Comparison of ENCODE assay signal across 9 mouse cellular contexts in genomic region chr15:101479666-101480060, GRCm38 (mm10). TPM values are rescaled to one million over a fixed set of nuclear protein-coding genes. Genes with fewer than 3 reads are reported as not detected.
DNase-seq lines count a peak whose midpoint lies in the region; ATAC-seq and TF ChIP-seq lines count a peak whose summit lies in the region.
"Had no signal": no experiment of that assay in that cellular context is flagged by ENCODE, and none has a peak within 500 bp of the region (broad histone marks: within the 10 kb centered on the region; RNA-seq: fewer than 3 reads in every experiment).

No protein-coding gene starts in this region.

- 34% methylated on average over 11 of the region's 11 CpGs for WGBS in forebrain, embryonic 11.5 days
- 37% methylated on average over 11 of the region's 11 CpGs for WGBS in limb, embryonic 11.5 days
- 23% methylated on average over 11 of the region's 11 CpGs for WGBS in olfactory bulb, adult 2 months

- no peak overlapping the region for H3K27ac ChIP-seq in left cerebral cortex, adult 2 months
- no peak overlapping the region for H3K27ac ChIP-seq in forebrain, embryonic 11.5 days (ENCODE audit: low read depth, low read length)
- H3K27ac ChIP-seq in limb, embryonic 11.5 days (replicated peaks; ENCODE audit: low read depth, low read length) = no peak overlapping the region
- H3K27ac ChIP-seq in olfactory bulb, adult 2 months (ENCODE audit: insufficient read depth, low read depth, low read length) = no peak overlapping the region

- H3K4me1 ChIP-seq in forebrain, embryonic 11.5 days (replicated peaks; ENCODE audit: control insufficient read depth, insufficient read depth, low read length) = no peaks in the 10 kb centered on the region; the same call in 1 of the 2 replicates
- 0 out of 2 replicates have a peak, but pooled peaks cover 4% of the 10 kb centered on the region for H3K4me1 ChIP-seq in limb, embryonic 11.5 days (ENCODE audit: control insufficient read depth, insufficient read depth, low read length)
- peaks cover 10% of the 10 kb centered on the region for H3K4me1 ChIP-seq in olfactory bulb, adult 2 months (ENCODE audit: control insufficient read depth, insufficient read depth, low read length)

- peak overlapping the region; percentile 35; the same call in 1 of the 2 replicates for H3K4me3 ChIP-seq in left cerebral cortex, adult 2 months
- H3K4me3 ChIP-seq in forebrain, embryonic 11.5 days (ENCODE audit: low read depth, low read length) = peak overlapping the region; percentile 12; the same call in 1 of the 2 replicates
- H3K4me3 ChIP-seq in limb, embryonic 11.5 days (ENCODE audit: low read depth, low read length) = 0 out of 2 replicates have a peak overlapping the region, but pooled peaks have one; percentile 16
- peak overlapping the region; percentile 15; the same call in 1 of the 2 replicates for H3K4me3 ChIP-seq in olfactory bulb, adult 2 months (ENCODE audit: insufficient read depth, low read depth, low read length)

- no peaks in the 10 kb centered on the region for H3K36me3 ChIP-seq in forebrain, embryonic 11.5 days (ENCODE audit: control insufficient read depth, insufficient read depth, low read length)
- H3K36me3 ChIP-seq in limb, embryonic 11.5 days (ENCODE audit: control insufficient read depth, insufficient read depth, low read length) = no peaks in the 10 kb centered on the region

- DNase-seq in left cerebral cortex, adult 2 months (ENCODE audit: extremely low spot score in 1 of 2, low spot score in 2 of 2) = no peak
- DNase-seq in left cerebral cortex, adult 11 months (ENCODE audit: low spot score) = no peak
- DNase-seq in forebrain, embryonic 11.5 days (ENCODE audit: low spot score) = peak; percentile 54
- no peak for DNase-seq in limb, embryonic 11.5 days (ENCODE audit: low spot score)
- no peak for DNase-seq in cerebellum, adult 18-20 months
- DNase-seq in right cerebral cortex, postnatal 36 days (ENCODE audit: low spot score in 2 of 2) = no peak
- no peak for DNase-seq in gastrocnemius, postnatal 10 days

- TF ChIP-seq POLR2A in olfactory bulb, adult 2 months (IDR thresholded peaks at IDR 0.05; ENCODE audit: insufficient read depth, low read depth, low read length) = no peak

- intact Hi-C loops in left cerebral cortex, adult 2 months (cut with DNase I) = no loop called here

- ATAC-seq in forebrain, embryonic 11.5 days (replicated peaks; ENCODE audit: low FRiP score) = no peak
- ATAC-seq in limb, embryonic 11.5 days (ENCODE audit: insufficient number of reproducible peaks, low FRiP score, low TSS enrichment, low read depth) = no peak

- peak overlapping the region; percentile 27; the same call in 1 of the 2 replicates for H3K9ac ChIP-seq in forebrain, embryonic 11.5 days (ENCODE audit: low read length)
- no peak overlapping the region for H3K9ac ChIP-seq in limb, embryonic 11.5 days (ENCODE audit: low read length)

- peak overlapping the region; percentile 48 for H3K4me2 ChIP-seq in forebrain, embryonic 11.5 days (ENCODE audit: low read depth, low read length, severe bottlenecking)
- peak overlapping the region; percentile 45 for H3K4me2 ChIP-seq in limb, embryonic 11.5 days (ENCODE audit: low read depth, severe bottlenecking)

- H3K27me3 ChIP-seq in forebrain, embryonic 11.5 days (ENCODE audit: control insufficient read depth, insufficient read depth, low read length) = no peaks in the 10 kb centered on the region
- peaks cover 4% of the 10 kb centered on the region; the same call in 1 of the 2 replicates for H3K27me3 ChIP-seq in limb, embryonic 11.5 days (ENCODE audit: control insufficient read depth, insufficient read depth, low read length)

- no peak for TF ChIP-seq CTCF in left cerebral cortex, adult 2 months (IDR thresholded peaks at IDR 0.05)
- TF ChIP-seq CTCF in olfactory bulb, adult 2 months (IDR thresholded peaks at IDR 0.05; ENCODE audit: insufficient read depth, low read depth, low read length) = no peak

- H3K9me3 ChIP-seq in forebrain, embryonic 11.5 days (ENCODE audit: control insufficient read depth, low read length) = no peaks in the 10 kb centered on the region
- no peaks in the 10 kb centered on the region for H3K9me3 ChIP-seq in limb, embryonic 11.5 days (ENCODE audit: control insufficient read depth, low read length)

RNA-seq across cellular contexts. Expression of gene Krt86, which starts 6.4 kb away (rescaled TPM):
- total RNA-seq in left cerebral cortex, adult 2 months (2021) = not detected
- polyA plus RNA-seq in forebrain, embryonic 11.5 days (2014; fragmentation: Nextera tagmentation; extraction: Ambion mirVana) = not detected in 2 replicates
- polyA plus RNA-seq in limb, embryonic 11.5 days (2014; fragmentation: Nextera tagmentation; extraction: Ambion mirVana) = not detected in 2 replicates
- polyA plus RNA-seq in olfactory bulb, adult 2 months (2012; ENCODE audit: insufficient read depth, insufficient read length, low replicate concordance, missing spikeins) = not detected in 2 replicates
- total RNA-seq in gastrocnemius, postnatal 10 days (2021) = not detected
- total RNA-seq: left cerebral cortex, adult 8-10 months had no signal

RNA-seq across cellular contexts. Expression of gene Krt83, which starts 11.6 kb away (rescaled TPM):
- not detected for total RNA-seq in left cerebral cortex, adult 2 months (2021)
- 0.27 TPM in 1 of 2 replicates, not detected in the other for polyA plus RNA-seq in forebrain, embryonic 11.5 days (2014; fragmentation: Nextera tagmentation; extraction: Ambion mirVana)
- not detected in 2 replicates for polyA plus RNA-seq in limb, embryonic 11.5 days (2014; fragmentation: Nextera tagmentation; extraction: Ambion mirVana)
- not detected in 2 replicates for polyA plus RNA-seq in olfactory bulb, adult 2 months (2012; ENCODE audit: insufficient read depth, insufficient read length, low replicate concordance, missing spikeins)
- total RNA-seq in gastrocnemius, postnatal 10 days (2021) = under 1 TPM in 1 of 2 experiments, not detected in 1; 0.40 TPM
- total RNA-seq: left cerebral cortex, adult 8-10 months had no signal

RNA-seq across cellular contexts. Expression of gene Krt81, which starts 16.1 kb away (rescaled TPM):
- not detected for total RNA-seq in left cerebral cortex, adult 2 months (2021)
- not detected in 2 replicates for polyA plus RNA-seq in forebrain, embryonic 11.5 days (2014; fragmentation: Nextera tagmentation; extraction: Ambion mirVana)
- not detected in 2 replicates for polyA plus RNA-seq in limb, embryonic 11.5 days (2014; fragmentation: Nextera tagmentation; extraction: Ambion mirVana)
- polyA plus RNA-seq in olfactory bulb, adult 2 months (2012; ENCODE audit: insufficient read depth, insufficient read length, low replicate concordance, missing spikeins) = not detected in 2 replicates
- not detected for total RNA-seq in gastrocnemius, postnatal 10 days (2021)
- total RNA-seq: left cerebral cortex, adult 8-10 months had no signal

RNA-seq across cellular contexts. Expression of gene Krt88, which starts 32.1 kb away (rescaled TPM):
- not detected for total RNA-seq in left cerebral cortex, adult 2 months (2021)
- polyA plus RNA-seq in forebrain, embryonic 11.5 days (2014; fragmentation: Nextera tagmentation; extraction: Ambion mirVana) = not detected in 2 replicates
- polyA plus RNA-seq in limb, embryonic 11.5 days (2014; fragmentation: Nextera tagmentation; extraction: Ambion mirVana) = not detected in 2 replicates
- not detected in 2 replicates for polyA plus RNA-seq in olfactory bulb, adult 2 months (2012; ENCODE audit: insufficient read depth, insufficient read length, low replicate concordance, missing spikeins)
- not detected for total RNA-seq in gastrocnemius, postnatal 10 days (2021)
- total RNA-seq: left cerebral cortex, adult 8-10 months had no signal

RNA-seq across cellular contexts. Expression of gene Gm49425, which starts 37.4 kb away (rescaled TPM):
- total RNA-seq in left cerebral cortex, adult 2 months (2021) = not detected
- polyA plus RNA-seq in forebrain, embryonic 11.5 days (2014; fragmentation: Nextera tagmentation; extraction: Ambion mirVana) = not detected in 2 replicates
- polyA plus RNA-seq in limb, embryonic 11.5 days (2014; fragmentation: Nextera tagmentation; extraction: Ambion mirVana) = not detected in 2 replicates
- polyA plus RNA-seq in olfactory bulb, adult 2 months (2012; ENCODE audit: insufficient read depth, insufficient read length, low replicate concordance, missing spikeins) = not detected in 2 replicates
- total RNA-seq in gastrocnemius, postnatal 10 days (2021) = not detected
- total RNA-seq: left cerebral cortex, adult 8-10 months had no signal
